In the genomic region with DNA sequence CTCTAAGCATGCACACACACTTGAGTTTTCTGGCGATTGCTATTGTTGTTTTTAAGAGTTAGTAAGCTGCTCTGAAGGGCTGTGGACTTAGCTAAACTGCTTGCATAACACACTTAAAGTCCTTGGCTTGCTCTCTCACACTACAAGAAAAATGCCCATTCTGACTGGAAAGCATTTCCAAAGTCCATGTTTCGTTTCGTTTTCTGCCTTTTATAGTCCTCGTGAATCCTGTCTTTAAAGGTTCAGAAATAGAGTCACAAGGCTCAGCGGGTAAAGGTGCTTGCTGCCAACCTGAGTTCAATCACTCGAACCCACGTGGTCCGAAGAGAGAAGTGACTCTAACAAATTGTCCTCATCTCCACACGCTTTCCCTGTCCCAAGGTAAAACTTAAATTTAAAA, we compare ENCODE assay signal across 21 mouse cellular contexts. TPM values are rescaled to one million over a fixed set of nuclear protein-coding genes. Genes with fewer than 3 reads are reported as not detected.
A peak's percentile ranks its signal among the peaks of the same experiment; 100 is the strongest.
DNase-seq lines count a peak whose midpoint lies in the region; ATAC-seq lines count a peak whose summit lies in the region.
"Had no signal": no experiment of that assay in that cellular context is flagged by ENCODE, and none has a peak within 500 bp of the region (broad histone marks: within the 10 kb centered on the region; RNA-seq: fewer than 3 reads in every experiment).

No protein-coding gene starts in this region.

- no peaks in the 10 kb centered on the region for H3K27me3 ChIP-seq in heart, embryonic 11.5 days (ENCODE audit: control insufficient read depth, insufficient read depth, low read length)
- H3K27me3 ChIP-seq: embryonic facial prominence, embryonic 13.5 days; heart, embryonic 15.5 days had no signal

- 81% methylated on average over 9 of the region's 9 CpGs for WGBS in heart, embryonic 11.5 days (ENCODE audit: insufficient replicate concordance)

- H3K9ac ChIP-seq in heart, embryonic 11.5 days (ENCODE audit: low read depth, low read length): no peak overlapping the region
- H3K9ac ChIP-seq: embryonic facial prominence, embryonic 13.5 days; forebrain, postnatal 0 days; heart, embryonic 15.5 days; limb, embryonic 12.5 days; liver, embryonic 14.5 days had no signal

- no peak overlapping the region for H3K4me3 ChIP-seq in heart, embryonic 11.5 days (ENCODE audit: low read depth, low read length)
- H3K4me3 ChIP-seq: embryonic facial prominence, embryonic 13.5 days; heart, adult 2 months; heart, embryonic 15.5 days; limb, embryonic 12.5 days; midbrain, embryonic 10.5 days had no signal

- H3K4me1 ChIP-seq in heart, embryonic 11.5 days (ENCODE audit: control insufficient read depth, insufficient read depth, low read length): no peaks in the 10 kb centered on the region
- H3K4me1 ChIP-seq: embryonic facial prominence, embryonic 13.5 days; heart, embryonic 15.5 days had no signal

- no peak overlapping the region for H3K4me2 ChIP-seq in heart, embryonic 11.5 days
- H3K4me2 ChIP-seq: embryonic facial prominence, embryonic 13.5 days; heart, embryonic 15.5 days; limb, embryonic 12.5 days had no signal

- H3K9me3 ChIP-seq in heart, embryonic 11.5 days (replicated peaks; ENCODE audit: control insufficient read depth, low read length): no peaks in the 10 kb centered on the region
- H3K9me3 ChIP-seq: embryonic facial prominence, embryonic 13.5 days; G1E; heart, embryonic 15.5 days; limb, embryonic 12.5 days; midbrain, embryonic 10.5 days had no signal

- ATAC-seq in heart, embryonic 11.5 days (replicated peaks; ENCODE audit: insufficient number of reproducible peaks, low FRiP score, low TSS enrichment): no peak
- ATAC-seq: forebrain, postnatal 0 days; hindbrain, embryonic 16.5 days had no signal

- no peaks in the 10 kb centered on the region for H3K36me3 ChIP-seq in heart, embryonic 11.5 days (ENCODE audit: control insufficient read depth, insufficient read depth, low read length)
- H3K36me3 ChIP-seq: embryonic facial prominence, embryonic 13.5 days; G1E; heart, embryonic 15.5 days; limb, embryonic 12.5 days; midbrain, embryonic 10.5 days had no signal

- no peak overlapping the region for H3K27ac ChIP-seq in heart, embryonic 11.5 days (ENCODE audit: low read depth, low read length)
- H3K27ac ChIP-seq: embryonic facial prominence, embryonic 13.5 days; heart, adult 2 months; heart, embryonic 15.5 days; limb, embryonic 12.5 days; liver, embryonic 14.5 days; macrophage; midbrain, embryonic 10.5 days had no signal

- peak; percentile 79 for DNase-seq in heart, adult 11 months
- DNase-seq in lung, adult 18-20 months: peak; percentile 4 to 33
- DNase-seq in lung, postnatal 4 days: no peak
- peak; percentile 92 for DNase-seq in kidney, adult 9 months
- peak; percentile 62 for DNase-seq in lung, postnatal 36 days
- no peak for DNase-seq in retina, postnatal 1 day
- DNase-seq in frontal cortex, postnatal 10 days (ENCODE audit: low spot score in 2 of 2): no peak
- DNase-seq: cerebellum, postnatal 10 days; forebrain, postnatal 0 days; gastrocnemius, postnatal 10 days; heart, adult 2 months; thymus, postnatal 14 days had no signal

RNA-seq across cellular contexts. Expression of a gene that starts 34.0 kb away (rescaled TPM):
- 92.5 and 100 TPM in 2 replicates for polyA plus RNA-seq in heart, embryonic 11.5 days (2014; fragmentation: Nextera tagmentation; extraction: Ambion mirVana)

RNA-seq across cellular contexts. Expression of a gene that starts 39.4 kb away (rescaled TPM):
- polyA plus RNA-seq in heart, embryonic 11.5 days (2014; fragmentation: Nextera tagmentation; extraction: Ambion mirVana): 86.9 and 93.0 TPM in 2 replicates

Comparison
In these comparisons a context has a peak if more than half of its experiments do, and no peak if none do; other contexts are left out.
1. DNase-seq: peak in heart, adult 11 months (single experiment), lung, adult 18-20 months (2 of 2), kidney, adult 9 months (single experiment) and lung, postnatal 36 days (single experiment); none in lung, postnatal 4 days (0 of 2), retina, postnatal 1 day (single experiment) and frontal cortex, postnatal 10 days (0 of 2).